Mouse (Mus musculus) neural tube, embryonic 10.5 days (tissue): ENCODE measurements around the gene Wipi2.
A peak's percentile ranks its signal among the peaks of the same experiment; 100 is the strongest.

Experiments used
- DNase-seq: peaks from one replicate; pipeline ENCODE4 v3.0.0-alpha.2; 2017; ENCODE audit warnings: low spot score; ENCODE audit errors: extremely low spot score

The Wipi2 gene

DNA sequence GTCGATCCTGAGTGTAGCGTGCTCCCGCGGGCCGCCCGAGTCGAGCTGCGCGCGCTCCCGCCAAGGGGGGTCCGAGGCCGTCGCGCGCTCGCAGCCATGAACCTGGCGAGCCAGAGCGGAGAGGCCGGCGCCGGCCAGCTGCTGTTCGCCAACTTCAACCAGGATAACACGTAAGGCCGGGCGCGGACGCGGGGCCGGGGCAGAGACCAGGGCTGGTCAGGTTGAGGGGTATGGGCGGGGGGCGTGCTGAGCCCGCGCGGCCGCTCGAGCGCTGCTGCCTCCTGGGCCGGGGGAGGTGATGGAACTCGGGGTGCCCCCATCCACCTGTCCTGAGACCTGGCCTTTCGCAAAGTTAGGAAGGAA, 2.1 kb downstream of the Wipi2 start:
- no peak for DNase-seq

DNA sequence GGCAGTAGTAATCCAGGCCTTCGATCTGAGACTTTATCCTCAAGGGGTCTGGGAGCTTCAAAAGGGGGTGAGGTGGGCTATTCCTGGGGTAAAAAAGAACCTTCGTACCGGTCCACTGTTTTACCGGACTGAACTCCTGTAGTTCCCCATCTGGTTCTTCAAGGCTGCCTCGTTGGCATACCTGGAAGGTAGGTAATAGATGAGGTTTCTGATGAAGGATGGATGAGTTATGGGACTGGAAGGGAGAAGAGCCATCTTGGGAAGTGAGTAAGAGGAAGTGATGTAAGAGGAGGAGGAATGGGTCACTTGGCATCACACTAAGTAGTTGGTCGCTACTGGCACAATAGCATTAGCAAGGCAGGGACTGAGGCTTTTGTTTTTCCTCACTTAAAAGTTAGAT, 2.7 kb downstream of the Wipi2 start:
- DNase-seq: no peak

DNA sequence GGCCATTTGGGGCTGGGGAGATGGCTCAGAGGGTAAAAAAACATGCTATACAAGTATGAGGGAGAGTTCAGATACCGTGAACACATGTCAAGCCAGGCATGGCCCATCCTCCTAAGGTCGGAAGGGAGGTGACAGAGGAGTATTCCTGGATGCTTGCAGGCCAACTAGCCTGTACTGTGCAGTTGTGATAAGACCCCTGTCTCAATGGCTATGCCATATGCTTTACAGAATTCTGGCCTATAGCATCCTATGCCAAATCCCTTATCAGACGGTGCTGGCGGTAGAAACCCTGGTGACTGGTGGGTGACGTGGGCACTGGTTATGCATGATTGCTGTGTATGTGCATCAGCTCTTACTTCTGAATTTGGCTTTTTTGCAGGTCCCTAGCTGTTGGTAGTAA, 10.3 kb downstream of the Wipi2 start:
- DNase-seq: no peak

DNA sequence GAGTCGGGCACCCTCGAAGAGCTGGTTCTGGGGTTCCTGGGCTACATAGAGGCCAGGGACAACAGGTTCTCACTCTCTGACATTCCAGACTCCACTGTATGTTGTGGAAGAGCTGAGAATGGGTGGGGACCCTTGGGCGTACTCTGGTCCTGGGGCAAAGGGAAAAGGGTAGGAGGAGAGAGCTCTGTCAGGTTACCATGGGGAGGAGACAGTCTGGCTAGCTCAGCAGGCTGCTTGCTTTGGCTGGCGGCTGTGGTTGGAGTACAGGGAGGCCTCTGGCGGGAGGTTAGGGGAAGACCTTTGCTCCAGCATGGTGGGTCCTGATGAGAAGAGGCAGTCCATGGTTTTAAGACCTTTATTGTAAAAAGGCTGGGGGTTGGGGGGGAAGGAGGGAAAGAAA, 12.6 kb downstream of the Wipi2 start:
- no peak for DNase-seq

DNA sequence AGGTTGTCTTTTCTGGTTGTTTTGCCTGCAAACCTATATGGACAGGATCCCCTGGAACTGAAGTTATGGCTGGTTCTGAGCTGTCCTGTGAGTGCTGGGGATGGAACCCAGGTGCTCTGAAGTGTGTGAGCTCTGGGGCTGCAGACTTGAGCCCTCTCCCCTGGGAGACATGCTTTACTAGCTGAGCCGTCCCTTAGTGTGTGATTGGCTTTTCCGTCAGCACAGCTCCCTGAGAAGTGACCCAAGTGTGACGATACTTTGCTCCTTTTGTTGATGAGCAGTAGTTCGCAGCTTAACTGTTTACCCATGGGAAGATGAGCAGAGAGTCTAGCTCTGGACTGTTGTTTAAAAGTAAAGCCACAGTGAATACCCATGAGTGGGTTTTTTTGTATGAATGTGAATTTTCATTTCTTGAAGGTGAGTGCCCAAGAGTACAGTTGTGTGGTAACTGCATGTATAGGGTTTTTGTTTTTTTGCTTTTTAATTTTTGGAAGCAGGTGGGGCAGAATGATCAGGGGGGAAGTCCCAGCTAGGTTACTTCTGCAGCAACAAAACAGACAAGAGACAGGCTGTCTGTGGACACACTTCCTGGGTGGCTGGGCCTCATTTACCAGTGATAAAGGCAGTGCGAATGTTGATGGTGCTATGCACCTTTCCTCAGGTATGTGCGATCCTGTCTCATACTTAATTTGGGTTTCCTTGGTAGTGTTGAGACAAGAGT, 14.0 kb downstream of the Wipi2 start:
- DNase-seq: no peak

DNA sequence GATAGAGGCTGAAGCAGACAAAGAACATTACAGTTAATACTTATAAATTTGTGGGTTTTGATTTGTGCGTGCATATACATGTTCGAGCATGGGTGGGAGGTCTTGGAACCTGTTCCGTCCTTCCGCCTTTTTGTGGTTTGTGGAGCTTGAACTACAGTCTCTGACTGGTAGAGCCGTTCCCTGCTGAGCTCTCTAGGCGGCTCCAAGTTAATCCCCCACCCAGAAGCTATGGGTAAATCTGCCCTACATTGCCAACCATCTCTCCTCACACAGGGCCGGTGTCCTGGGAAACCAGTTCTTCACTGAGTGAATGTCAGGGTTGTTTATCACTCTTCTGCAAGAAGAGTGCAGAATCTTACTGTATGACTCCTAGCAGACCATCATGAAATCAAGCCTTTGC, 20.7 kb downstream of the Wipi2 start:
- DNase-seq: no peak

DNA sequence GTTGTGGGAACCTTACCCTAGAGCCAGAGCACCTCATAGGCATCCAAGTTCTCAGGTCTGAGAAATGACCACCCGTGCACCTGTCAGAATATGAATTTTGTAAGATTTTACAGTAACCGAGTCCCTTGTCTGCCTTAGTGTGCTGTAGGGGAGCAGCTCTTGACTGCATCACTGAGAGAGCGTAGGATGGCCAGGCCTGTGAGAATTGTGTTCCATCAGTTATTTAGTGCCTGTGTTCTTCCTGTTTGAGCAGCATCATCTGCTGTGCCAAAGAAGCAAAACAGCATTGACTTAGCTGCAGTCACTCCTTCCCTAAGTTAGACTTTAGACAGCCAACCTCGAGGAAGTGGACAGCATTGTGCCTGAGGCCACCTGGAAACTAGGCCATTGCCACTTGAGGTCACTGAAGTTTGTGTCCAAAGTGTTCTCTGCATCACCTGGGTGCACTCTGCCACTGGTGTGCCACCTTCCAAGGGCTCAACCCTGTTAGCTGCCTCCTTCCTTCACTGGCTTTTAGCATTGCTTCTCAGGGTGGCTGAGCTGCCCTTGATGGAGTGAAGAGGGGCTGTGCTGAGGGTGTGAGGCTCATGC, 22.1 kb downstream of the Wipi2 start:
- DNase-seq: no peak

DNA sequence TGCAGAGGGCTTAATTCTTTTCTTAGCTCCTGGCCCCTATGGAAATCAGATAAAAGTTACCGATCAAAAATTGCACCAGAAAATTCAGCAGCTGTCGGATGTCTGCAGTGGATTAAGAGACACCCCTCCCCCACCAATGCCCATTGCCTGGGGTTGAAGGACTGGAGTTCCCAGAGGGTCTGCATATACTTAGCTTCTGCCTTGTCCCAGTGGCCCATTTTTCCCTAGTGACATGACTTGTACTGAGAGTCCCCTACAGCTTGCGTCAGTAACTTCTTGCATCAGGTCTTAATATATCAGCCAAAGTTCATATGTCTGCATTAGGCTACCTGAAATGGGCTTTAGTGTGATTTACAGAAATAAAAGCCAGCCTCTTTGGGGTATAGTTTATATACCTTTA, 22.9 kb downstream of the Wipi2 start:
- DNase-seq: no peak

DNA sequence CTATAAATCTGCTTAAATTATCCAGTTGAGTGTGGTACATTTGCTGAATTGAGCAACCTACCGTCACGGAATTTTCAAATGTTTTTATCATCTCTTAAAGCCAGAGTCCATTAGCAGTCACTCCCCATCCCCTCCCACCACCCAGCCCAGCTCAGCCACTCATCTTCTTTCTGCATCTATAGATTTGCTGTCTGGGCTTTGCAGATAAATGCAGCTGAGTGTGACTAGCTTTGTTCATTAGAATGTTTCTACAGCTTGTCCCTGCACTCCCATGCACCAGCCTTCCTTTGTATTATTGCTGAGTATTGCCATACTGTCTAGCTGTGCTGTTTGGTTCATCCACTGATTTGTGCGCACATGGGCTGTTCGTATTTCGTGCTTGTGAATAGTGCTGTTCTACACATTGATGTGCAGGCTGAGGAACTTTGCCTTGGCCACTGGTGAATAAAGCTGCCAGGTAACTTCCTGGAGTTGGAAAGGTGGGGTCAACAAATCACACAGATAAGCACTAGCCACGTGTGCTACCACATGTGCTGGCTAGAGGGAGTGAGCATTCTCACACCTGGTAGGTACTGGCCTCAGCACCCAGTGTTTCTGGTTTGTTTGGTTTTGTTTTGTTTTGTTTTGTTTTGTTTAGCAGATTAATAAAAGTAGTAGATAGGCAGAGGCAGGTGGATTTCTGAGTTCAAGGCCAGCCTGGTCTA, 23.4 kb downstream of the Wipi2 start:
- no peak for DNase-seq

DNA sequence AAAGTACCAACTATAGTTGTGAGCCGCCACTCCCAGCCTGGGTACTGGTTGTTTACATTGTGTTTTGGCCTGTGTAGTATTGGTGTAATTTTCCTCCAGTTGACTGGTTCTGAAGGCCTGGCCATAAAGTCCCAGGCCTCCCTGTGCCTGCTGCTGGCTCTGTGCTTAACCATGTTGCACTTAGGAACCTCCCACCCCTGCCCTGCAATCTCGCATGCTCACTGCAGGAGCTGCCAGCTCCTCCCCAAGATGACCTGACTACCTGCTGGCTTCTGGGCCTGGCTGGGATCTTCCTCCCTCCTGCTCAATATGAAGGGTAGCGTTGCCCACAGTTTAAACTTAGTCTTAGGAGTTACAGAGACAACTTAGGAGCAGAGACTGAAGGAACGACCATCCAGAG, 24.8 kb downstream of the Wipi2 start:
- no peak for DNase-seq

DNA sequence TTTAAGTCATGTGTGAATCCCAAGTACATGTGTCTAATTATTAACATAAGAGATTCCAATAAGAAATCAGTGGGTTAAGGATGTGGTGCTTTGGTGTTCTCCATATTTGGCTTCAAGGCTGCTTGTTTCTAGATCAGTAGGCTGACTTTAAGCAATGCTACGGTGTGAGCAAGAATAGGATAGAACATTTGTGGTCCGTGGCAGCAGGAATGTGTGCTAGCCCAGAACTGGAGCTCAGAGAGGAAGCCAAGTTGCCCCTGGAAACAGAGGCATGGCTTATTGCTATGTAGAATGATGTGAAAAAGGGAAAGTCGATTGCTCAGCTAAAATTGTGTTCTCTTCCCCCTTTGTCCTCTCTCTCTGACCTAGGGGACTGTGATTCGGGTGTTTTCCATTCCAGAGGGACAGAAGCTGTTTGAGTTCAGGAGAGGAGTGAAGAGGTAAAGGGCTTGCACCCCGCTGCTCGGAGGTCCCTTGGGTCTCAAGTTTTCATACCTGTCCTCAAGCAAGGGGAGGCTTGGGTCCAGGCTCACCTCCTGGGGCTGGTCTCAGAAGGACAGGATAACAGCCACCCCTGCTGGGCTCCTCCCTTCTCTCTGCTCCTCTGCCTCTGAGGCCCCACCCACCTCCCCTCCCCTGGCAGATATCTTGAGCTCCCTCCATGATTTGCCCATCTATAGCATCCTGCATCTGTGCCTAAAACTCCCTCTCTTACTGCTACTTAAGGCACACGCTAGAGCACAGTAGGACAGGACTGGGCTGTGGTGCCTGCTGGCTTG, 33.3 kb downstream of the Wipi2 start:
- no peak for DNase-seq

DNA sequence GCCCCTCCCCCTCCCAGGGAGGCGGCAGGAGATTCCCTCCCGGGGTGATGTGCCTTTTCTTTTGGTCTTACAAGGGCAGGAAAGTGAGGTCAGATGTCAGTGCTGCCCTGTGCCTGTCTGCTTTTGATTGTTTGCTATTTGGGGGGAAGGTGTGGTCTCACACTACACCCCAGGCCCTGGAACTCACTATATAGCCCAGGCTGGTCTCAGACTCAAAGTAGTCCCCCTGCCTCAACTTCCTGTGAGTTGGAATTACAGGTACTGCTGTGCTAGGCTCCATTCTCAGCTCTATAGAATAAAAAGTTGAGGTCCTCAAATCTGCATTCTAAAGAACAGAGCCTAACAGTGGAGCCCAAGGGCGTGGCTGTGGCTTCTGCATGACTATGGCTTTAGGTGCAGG, 40.4 kb downstream of the Wipi2 start:
- DNase-seq: no peak

DNA sequence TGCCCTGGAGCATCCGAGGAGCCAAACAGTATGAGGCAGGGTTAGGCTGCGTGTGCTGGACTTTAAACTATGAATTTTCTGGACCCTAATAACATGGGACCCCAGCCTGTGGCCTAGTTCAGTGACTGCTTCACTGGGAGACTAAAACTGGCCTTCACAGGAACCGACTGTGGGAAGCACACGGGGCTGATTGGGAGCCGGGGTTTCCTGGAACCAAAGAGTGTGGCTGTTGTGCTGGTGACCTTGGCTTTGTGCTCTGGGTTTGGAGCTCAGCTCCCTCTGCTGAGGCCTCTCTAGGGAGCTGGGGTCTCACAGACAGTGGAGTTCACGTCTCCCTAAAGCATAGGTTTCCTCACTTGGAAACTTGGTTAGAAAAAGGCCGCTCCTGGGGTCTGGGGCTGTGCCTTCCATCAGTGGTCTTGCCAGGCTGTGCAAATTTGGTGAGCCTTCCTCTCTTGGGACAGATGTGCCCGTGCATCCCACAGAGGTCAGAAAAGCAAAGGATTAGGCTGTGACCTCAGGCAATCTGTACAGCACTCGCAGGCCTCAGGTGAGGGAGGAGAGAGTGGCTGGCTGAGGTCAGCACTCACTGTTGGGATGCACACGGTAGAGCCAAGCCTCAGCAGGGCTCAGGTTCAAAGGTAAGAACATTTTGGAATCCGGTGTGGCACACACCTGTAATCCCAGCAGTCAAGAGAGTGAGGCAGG, 41.2 kb downstream of the Wipi2 start:
- no peak for DNase-seq

DNA sequence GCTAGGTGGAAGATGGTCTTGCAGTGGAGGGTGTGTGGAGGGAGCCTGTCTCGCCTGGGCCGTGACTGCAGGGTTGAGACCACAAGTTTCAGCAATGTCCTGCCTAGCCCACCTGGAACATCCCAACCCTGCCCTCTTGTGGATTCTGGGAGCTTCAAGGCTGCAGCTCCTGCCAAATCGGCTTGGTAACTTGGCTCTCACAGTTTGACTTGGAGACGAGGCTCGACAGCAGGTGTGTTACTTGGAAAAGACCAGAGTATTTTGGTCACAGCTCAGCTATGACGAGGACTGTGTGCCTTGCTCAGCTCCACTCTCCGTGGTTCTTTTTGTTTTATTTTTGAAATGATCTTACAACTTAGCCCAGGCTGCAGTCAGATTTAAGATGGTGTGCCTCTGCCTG, 42.2 kb downstream of the Wipi2 start:
- DNase-seq: no peak

DNA sequence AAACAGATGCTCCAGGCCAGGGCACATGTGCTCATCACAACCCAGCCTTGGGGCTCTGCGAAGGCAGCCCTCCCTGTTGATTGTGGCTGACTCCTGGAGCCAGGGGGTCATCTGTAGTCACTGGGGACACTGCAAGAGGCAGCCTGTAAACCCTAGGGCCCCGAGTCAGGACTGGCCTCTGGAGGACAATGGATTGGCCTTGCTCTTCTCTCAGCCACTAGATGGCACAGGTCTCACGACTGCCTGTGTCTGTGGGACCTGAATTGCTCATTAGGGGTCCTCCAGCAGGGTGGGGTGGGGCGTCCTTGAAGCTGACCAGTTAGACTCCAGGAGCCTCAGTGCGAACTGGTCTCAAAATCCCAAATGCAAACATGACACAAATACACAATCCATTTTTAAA, 45.6 kb downstream of the Wipi2 start:
- DNase-seq: peak; percentile 32

DNA sequence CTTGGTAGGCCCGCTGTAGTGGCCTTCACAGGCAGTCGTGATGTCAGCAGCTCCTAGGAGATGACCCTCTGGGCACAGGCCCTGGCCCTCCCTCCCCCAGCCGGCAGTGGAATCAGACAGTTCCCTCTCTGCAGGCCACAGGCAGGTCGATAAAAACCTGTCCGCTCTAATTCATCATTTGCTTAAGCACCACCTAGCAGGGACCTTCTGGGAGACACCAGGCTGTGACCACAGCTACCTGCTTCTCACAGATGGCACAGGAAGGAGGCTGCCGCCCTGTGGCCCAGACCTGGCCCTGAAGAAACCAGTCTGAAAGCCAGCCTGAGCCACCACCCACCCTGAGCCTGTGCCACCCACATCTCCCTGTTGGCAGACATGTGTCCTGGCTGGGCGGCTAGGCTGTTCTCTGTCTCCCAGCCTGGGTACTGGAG, 50.7 kb downstream of the Wipi2 start:
- DNase-seq: no peak

DNA sequence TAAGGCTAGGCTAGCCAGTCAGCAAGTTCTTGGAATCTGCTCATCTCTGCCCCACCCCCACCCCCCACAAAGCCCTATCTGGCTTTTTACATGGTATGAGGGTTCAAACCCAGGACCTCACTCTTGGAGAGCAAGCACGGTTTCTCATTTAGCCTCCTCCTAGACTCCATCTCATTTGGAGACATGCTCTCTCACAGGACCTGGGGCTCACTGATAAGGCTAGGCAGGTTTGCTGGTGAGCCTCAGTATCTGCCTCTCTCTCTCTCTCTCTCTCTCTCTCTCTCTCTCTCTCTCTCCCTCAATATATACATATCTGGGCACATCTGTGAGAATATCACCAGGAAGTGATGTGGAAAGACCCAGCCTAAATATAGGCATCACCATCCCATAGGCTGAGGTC, 51.6 kb downstream of the Wipi2 start:
- no peak for DNase-seq

DNA sequence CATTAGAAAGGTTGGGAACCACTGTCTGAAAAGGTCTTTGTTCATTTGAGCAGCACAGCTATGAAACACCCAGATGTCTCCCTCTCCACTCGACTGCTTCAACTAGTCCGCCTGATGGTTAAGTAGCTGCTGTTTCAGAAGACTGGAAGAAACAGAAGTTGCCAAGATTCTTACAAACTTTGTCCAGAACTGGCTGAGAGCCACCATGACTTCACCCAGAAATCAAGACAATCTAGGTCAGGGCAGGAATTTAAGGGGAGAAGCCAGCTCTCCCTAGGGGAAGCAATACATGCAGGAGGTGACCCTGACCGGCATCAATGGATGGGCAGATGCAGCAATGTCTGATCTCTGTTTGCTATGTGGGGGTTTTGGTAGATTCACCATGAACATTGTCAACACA, 54.4 kb downstream of the Wipi2 start:
- no peak for DNase-seq

DNA sequence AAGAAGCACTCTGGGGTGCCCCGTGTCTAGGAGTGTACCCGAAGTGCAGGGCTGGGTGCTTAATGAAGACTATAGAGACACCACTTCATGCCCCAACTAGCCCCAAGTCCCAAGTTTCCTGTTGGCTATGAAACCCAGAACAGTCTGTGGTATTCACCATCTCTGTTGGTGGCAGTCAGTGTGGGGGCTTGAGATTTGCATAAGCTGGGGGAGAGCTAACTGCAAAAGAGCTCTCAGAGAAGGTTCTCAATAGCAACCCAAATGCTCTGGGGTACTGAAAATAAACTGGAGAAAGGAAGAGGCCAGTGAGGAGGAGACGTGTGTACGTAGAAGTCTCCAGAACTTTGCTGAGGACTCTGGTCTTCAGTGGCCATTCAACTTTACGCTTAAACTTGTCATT, 55.0 kb downstream of the Wipi2 start:
- DNase-seq: no peak

DNA sequence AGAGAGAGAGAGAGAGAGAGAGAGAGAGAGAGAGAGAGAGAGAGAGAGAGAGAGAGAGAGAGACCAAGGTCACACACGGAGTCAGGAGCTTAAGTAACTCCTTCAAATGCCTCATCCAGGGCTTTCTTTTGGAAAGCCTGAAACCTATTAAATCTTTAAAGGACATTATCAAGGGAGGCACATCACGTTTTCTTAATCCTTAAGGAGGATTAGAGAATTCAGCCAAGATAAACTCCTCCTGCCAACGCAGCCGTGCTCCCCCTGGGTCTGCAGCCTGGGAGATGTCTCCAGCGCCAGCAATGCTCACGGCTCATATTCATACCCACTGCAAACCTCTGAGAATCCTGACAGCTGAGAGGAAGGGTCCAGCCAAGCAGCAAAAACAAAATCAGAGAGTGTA, 61.4 kb downstream of the Wipi2 start:
- no peak for DNase-seq

DNA sequence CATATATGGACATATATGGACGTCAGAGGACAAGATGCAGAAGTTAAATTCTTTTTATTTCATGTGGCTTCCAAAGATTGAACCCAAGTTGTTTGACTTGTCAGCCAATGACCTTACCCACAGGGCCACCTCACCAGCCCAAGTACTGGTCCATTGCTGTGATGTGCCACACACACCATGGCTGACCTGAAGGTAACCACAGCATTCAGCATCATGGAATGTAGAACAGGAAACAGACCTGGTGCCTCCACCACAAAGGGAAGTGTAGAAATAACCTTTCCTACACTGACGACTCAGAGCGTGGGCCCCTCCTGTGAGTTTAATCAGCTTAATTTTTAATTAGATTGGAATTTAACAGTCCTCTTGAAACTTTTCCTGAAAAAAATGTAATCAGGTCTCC, 62.8 kb downstream of the Wipi2 start:
- no peak for DNase-seq

DNA sequence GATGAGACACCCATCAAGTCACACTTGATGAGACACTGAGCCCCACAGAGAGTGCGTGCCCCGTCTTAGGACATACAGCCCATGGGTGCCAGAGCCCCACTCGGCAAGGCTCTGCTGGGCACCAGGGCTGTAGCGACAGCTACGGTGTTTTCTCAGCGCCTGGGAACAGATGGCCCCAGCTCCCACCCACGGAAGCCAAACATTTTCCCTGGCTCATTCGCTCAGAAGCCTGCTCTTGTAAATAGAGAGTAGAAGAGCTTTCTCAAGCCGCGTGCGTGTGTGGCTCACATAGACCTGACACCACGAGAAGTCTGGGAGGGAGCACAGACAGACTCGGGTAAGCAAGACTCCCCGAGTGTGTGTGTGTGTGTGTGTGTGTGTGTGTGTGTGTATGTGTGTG, 64.8 kb downstream of the Wipi2 start, which contains the start of gene Slc29a4:
Slc29a4 (plus strand) TSS at position 265 of the 400 bp plus-strand sequence.
- no peak for DNase-seq
